Mouse (Mus musculus) left cerebral cortex, postnatal 36 days (tissue): ENCODE data around the gene Prss27. TPM values are rescaled to one million over a fixed set of nuclear protein-coding genes. Genes with fewer than 3 reads are reported as not detected.

Experiments
- DNase-seq, 2 experiments: peaks; one replicate each; pipeline ENCODE4 v3.0.0; 2021 to 2022; ENCODE audit warnings: low spot score in 2 of 2, mixed read lengths in 1 of 2
- intact Hi-C: fragments of 180-260 bp; cut with DNase I; formaldehyde crosslinking; loops from one replicate; pipeline ENCODE4 v1.15.1; 2025
- total RNA-seq, 2 experiments: library from RNA; stranded (reverse); gene quantifications; 2 replicates each; pipeline ENCODE4 v1.2.3; 2021

The Prss27 gene
- total RNA-seq: not detected

DNA sequence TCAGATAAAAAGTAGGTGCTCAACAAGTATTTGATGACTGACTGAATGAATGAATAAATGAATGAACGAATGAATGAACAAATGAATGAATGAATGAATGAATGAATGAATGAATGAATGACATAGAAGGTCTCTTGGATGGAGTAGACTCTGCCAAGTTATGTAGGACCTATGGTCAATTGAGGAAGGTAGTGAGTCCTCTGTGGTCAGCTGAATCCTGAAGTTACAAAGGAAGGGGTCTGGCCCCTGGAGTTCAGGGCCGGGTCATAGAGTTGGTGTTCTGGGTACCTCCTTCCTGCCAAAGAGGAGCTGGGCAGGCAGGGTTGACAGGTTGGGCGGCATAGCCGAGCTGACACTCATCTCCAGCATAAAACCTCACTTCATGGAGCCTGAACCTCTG, at the start of gene Prss27:
Prss27 (plus strand) TSS at position 301 of the 400 bp plus-strand sequence.
- intact Hi-C loops: no loop called here

DNA sequence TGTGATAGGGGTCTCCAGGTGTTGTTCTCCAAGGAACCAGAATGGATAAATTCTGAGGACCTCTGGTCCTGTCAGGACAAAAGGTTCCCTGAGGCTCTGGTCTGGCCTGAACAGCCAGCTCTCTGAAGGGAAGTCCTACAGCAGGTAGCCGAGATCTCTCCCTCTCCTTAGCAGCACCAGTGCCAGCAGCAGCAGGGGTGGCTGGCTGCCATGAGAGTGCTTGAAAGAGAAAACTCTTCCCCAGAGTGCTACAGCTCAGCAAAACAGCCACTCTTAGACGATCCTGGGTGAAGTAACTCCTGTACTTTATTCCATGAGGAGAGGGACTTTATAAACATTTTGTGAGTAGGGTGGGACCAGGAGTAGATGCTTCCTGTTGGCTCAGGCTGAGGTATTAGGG, 48.1 kb upstream of the Prss27 start:
- DNase-seq: no peak
- intact Hi-C loops: no loop called here

More for the DNA sequence above, at the start of gene Prss27:
- DNase-seq: no peak

DNA sequence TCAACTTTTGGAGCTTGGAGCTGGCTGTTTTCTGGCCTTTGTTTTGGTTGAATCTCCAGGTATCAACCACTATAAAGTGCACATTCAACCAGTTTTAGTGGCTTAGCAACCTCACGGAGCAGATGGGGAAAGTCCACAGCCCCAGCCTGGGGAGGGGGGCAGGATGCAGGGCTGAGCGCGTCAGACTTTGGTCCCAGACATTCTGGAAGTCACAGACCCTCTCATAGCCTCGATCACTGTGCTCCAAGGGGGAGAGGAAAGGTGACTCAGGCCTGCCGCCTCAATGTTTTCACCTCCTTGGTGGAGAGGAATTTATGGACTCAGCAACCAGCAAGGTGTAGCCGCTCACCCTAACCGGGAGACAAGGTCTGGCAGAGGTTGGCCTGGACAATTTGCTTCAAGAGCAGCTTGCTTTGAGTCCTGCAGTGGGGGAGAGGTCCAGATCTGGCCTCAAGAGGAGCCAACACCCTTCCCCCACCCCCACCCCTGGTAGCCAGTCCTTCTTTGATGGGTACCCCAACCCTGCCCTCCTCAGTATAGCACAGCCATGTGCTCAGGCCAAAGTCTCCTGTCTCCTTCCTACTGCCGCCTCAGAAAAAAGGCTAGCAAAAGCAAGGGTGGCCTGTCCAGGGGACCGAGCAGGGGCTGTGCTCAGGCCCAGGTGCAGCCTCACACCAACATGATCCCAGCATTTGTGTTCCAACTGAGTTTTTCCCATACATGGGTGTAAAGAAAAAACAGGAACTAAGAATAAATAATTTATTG, 45.0 kb upstream of the Prss27 start:
- intact Hi-C loops: no loop called here
- no peak for DNase-seq

- intact Hi-C loops: no loop called here
- peak; percentile 88 to 91 for DNase-seq
These were observed 44.1 kb upstream of the Prss27 start for GRCm38 (mm10) chr17:23993559-23994428.

- intact Hi-C loops: no loop called here
- no peak for DNase-seq
These were observed 43.3 kb upstream of the Prss27 start for GRCm38 (mm10) chr17:23994667-23995066.

- intact Hi-C loops: no loop called here
- DNase-seq: no peak
These were observed 42.5 kb upstream of the Prss27 start for GRCm38 (mm10) chr17:23995421-23995820.

DNA sequence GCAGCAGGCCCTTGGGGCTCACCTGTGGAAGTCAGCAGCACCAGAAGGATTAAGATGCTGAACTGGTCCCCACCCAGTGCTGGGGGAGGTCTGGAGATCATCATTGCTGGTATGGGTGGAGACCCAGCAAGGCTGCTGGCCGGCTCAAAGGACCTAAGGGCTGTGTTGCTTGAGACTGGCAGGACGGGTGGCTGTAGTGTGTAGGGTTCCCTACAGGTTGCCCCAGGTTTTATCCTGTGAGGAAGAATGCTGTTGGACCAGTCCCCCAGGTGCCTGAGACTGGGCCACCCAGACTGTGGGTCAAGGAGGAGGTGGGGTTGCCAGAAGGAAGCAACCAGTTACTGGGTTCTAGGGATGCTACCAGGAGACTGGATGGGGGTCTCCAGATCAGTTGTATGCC, 40.0 kb upstream of the Prss27 start, which contains the start of gene Prss22:
Prss22 (minus strand) TSS at position 200 of the 400 bp plus-strand sequence.
- no peak for DNase-seq
- intact Hi-C loops: no loop called here

GRCm38 (mm10) chr17:23998383-23998782, 39.6 kb upstream of the Prss27 start:
- intact Hi-C loops: no loop called here
- DNase-seq: no peak

DNA sequence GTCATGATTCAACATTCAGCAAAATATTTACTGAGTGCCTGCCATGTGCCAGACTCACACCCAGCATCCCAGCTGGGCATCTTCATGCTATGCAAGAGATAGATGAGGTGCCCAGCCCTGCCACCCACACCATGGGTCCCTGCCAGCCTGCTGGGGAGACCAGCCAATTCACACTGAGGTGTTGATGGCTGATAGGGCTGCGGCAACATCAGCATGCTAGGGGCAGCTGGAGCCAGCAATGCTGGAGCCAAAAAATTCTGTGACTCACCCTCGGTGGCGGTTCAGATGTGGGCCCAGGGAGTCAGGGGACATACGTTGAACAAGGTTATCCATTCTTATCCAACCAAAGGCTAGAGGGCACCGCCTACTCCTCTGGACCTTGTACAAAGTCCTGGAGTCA, 37.5 kb upstream of the Prss27 start:
- peak; percentile 84 to 88 for DNase-seq
- intact Hi-C loops: no loop called here

GRCm38 (mm10) chr17:24004071-24004665, 33.8 kb upstream of the Prss27 start:
- DNase-seq: no peak

DNA sequence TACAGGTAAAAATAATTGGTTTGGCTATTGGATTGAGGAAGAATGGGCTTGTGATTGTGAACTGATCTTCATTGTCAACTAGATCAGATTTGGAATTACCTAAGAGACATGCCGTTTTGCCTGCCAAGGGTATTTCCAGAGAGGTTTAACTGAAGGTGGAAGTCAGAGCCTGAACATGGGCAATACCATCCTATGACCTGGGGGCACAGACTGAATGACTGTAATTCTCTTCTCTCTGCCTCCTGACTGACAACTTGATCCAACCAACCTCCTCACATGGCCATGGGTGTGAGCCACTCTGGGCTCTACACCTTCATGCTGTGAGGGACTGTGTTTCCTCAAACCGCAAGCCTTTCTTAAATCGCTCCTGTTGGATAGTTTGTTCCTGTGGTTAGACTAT, 32.9 kb upstream of the Prss27 start:
- intact Hi-C loops: no loop called here
- no peak for DNase-seq

More at GRCm38 (mm10) chr17:24004071-24004665, 33.8 kb upstream of the Prss27 start:
- intact Hi-C loops: no loop called here

GRCm38 (mm10) chr17:24006930-24007329, 31.0 kb upstream of the Prss27 start:
- intact Hi-C loops: no loop called here
- no peak for DNase-seq

GRCm38 (mm10) chr17:24007391-24007790, 30.6 kb upstream of the Prss27 start:
- DNase-seq: no peak
- intact Hi-C loops: no loop called here

DNA sequence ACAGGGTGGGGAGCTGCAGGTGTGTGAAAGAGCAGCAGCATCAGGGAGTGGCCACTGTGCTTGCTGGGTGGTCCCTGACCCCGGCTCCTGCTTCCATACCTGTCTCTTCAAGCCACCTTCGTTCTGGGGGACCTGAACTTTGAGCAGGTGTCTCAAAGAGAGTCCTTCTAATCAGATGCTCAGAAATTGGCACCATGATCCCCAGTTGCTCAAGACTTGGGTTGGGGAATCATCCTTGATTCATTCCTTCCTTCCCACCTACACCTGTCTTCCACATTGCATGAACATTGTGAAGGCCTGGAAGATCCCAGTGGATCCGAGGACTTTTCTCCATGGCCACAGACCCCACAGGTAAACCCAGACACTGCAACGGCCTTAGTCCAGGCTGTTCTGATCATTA, 29.8 kb upstream of the Prss27 start:
- intact Hi-C loops: no loop called here
- DNase-seq: no peak

DNA sequence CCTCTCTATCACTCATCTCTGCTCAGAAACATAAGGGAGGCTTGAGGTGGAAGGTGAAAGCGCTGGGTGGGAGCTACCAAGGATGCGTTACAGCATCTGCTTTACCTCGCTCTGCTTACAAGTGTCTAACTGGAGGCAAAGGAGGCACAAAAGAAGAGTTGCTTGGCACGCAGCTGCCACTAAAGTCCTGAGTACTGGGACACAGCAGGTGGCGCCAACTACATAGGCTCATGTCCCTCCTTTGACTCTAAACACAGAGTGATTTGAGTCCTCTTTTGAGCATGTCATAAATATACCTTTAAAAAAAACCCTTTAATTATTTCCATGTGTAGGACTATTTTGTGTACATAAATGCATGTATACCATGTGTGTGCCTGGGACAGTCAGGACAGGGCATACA, 28.3 kb upstream of the Prss27 start:
- DNase-seq: no peak
- intact Hi-C loops: no loop called here

DNA sequence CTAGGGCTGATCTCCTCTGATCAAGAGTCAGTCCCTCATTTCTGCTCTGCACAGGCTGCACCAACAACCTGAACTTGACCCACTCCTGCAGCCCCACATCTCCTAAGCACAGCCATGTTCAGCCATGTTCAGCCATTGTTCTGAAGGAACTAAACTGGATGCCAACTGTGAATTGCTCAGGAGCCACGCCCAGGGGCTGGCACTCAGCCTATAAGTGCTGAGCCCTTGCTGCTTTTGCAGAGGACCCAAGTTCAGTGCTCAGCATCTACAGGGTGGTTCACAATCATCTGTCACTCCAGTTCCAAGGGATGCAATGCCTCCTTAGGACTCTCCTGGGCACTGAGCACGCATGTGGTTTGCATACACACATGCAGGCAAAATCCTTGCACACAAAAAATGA, 25.0 kb upstream of the Prss27 start:
- no peak for DNase-seq
- intact Hi-C loops: no loop called here

GRCm38 (mm10) chr17:24014433-24014965, 23.4 kb upstream of the Prss27 start:
- intact Hi-C loops: no loop called here
- no peak for DNase-seq

GRCm38 (mm10) chr17:24015727-24016126, 22.2 kb upstream of the Prss27 start:
- DNase-seq: no peak
- intact Hi-C loops: no loop called here

GRCm38 (mm10) chr17:24020696-24021095, 17.2 kb upstream of the Prss27 start:
- DNase-seq: no peak
- intact Hi-C loops: no loop called here
